Mouse (Mus musculus) forebrain, embryonic 15.5 days (tissue): ENCODE data around the gene Phf6. TPM values are rescaled to one million over a fixed set of nuclear protein-coding genes. Genes with fewer than 3 reads are reported as not detected.
A peak's percentile ranks its signal among the peaks of the same experiment; 100 is the strongest.
"Not testable (repeated sequence)": the region's sequence is repeated elsewhere in the genome, so short reads cannot be mapped to it uniquely, and the experiment has no call there.

Source experiments
- ATAC-seq: fragments of 200-750 bp; cut with Nextera tagmentation; replicated peaks from 2 replicates; pipeline ENCODE4 v1.8.0; 2017; ENCODE audit warnings: mild to moderate bottlenecking, moderate TSS enrichment, moderate library complexity
- H3K27ac ChIP-seq: fragments of 300-500 bp; sonication (generic); replicated peaks from 2 replicates; pipeline ENCODE4 v1.5.1; 2015; ENCODE audit warnings: mild to moderate bottlenecking, inconsistent platforms
- H3K27me3 ChIP-seq: fragments of 300-500 bp; sonication (generic); 2 replicates; pipeline ENCODE4 v1.6.1; 2015; ENCODE audit warnings: inconsistent platforms
- H3K36me3 ChIP-seq: fragments of 300-500 bp; sonication (generic); 2 replicates; pipeline ENCODE4 v1.6.1; 2015; ENCODE audit warnings: mild to moderate bottlenecking, inconsistent platforms
- H3K4me1 ChIP-seq: fragments of 300-500 bp; sonication (generic); 2 replicates; pipeline ENCODE4 v1.6.1; 2015; ENCODE audit warnings: inconsistent platforms
- H3K4me2 ChIP-seq: fragments of 300-500 bp; sonication (generic); replicated peaks from 2 replicates; pipeline ENCODE4 v1.6.1; 2015; ENCODE audit warnings: mild to moderate bottlenecking, inconsistent platforms
- H3K4me3 ChIP-seq: fragments of 300-500 bp; sonication (generic); 2 replicates; pipeline ENCODE4 v1.5.1; 2015; ENCODE audit warnings: mild to moderate bottlenecking, inconsistent platforms
- H3K9ac ChIP-seq: fragments of 300-500 bp; sonication (generic); replicated peaks from 2 replicates; pipeline ENCODE4 v1.6.1; 2015; ENCODE audit warnings: mild to moderate bottlenecking, inconsistent platforms
- H3K9me3 ChIP-seq: fragments of 300-500 bp; sonication (generic); 2 replicates; pipeline ENCODE4 v1.6.1; 2016; ENCODE audit warnings: inconsistent platforms
- WGBS: fragments of 180-500 bp; shearing (Covaris S2); methylation state at CpG from one replicate; pipeline ENCODE4 v1.1.7; 2015; ENCODE audit warnings: mixed read lengths; 5-methylcytosine and 5-hydroxymethylcytosine counted together
- polyA plus RNA-seq: library from polyadenylated mRNA; unstranded; fragments of >200 nt; fragmentation: Nextera tagmentation; extraction: Ambion mirVana; gene quantifications from 2 replicates; pipeline ENCODE4 v1.2.1, GENCODE M21; 2015

Phf6 gene
- polyA plus RNA-seq, 1 experiment from 2014 or later, result 97.5 TPM

DNA sequence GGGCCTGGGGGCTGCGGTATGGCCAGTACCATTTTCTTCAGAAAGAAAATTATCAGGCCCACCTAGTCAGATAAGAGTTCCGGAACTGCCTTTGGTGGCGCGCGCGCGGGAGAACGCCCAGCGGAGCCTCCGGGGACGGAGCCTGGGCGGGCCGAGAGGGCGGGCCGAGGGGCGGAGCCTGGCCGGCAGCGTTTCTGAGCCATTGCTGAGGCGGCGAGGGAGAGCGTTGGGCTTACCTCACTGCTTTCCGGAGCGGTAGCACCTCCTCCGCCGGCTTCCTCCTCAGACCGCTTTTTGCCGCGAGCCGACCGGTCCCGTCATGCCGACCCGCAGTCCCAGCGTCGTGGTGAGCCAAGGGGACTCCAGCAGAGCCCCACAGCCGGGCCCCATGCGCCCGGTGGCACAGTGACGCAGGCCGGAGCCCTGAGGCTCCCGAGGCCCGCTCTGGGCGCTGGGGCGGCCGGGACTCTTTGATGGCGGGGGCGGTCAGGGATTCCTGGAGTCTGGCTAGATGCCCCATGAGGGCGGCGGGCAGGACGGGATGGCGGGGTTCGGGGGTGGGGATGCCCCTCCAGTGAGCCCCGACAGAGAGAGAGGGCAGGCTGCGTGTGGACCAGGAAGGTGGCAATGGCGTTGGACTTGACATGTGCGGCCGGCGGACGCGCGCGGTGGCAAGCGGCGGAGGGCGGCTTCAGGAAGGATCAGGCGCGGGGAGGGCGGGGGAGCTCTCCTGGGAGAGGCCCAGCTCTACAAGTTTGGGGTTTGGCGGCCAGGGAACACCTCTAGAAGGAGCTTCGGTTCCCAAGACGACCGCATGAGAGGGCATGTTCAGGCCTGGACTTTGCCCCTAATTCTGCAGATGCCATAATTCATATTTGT is 76.1 kb downstream of the Phf6 start, which contains the start of gene Hprt:
TSS of gene Hprt (plus strand) at position 233 of the 879 bp plus-strand sequence.
- peak within 1 kb of the TSS; percentile 72 for H3K9ac ChIP-seq
- no peaks in the 10 kb centered on the region for H3K27me3 ChIP-seq
- ATAC-seq, result peak; percentile 99
- H3K27ac ChIP-seq, result peak within 1 kb of the TSS; percentile 91
- H3K4me1 ChIP-seq, result peaks cover 6% of the 10 kb centered on the region; the same call in 1 of the 2 replicates
- no peaks in the 10 kb centered on the region for H3K9me3 ChIP-seq
- peak within 1 kb of the TSS; percentile 70 for H3K4me3 ChIP-seq
- H3K4me2 ChIP-seq, result peak within 1 kb of the TSS; percentile 45
- 23% methylated on average over 69 of the region's 72 CpGs for WGBS
- no peaks in the 10 kb centered on the region for H3K36me3 ChIP-seq

DNA sequence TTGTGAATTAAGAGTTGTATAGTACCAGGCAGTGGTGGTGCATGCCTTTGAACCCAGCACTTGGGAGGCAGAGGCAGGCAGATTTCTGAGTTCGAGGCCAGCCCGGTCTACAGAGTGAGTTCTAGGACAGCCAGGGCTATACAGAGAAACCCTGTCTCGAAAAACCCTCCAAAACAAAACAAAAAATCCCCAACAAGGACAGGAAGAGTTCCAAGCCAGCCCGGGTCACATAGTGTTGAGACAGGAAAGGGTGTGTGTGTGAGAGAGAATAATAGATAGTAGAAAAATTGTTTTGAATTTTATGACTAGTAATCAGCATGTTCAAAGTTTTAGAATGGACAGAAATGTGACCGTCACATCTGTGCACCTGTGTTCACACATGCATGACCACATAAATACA is 82.7 kb downstream of the Phf6 start:
- ATAC-seq, result not testable (repeated sequence)
- 91% methylated on average over 5 of the region's 5 CpGs for WGBS

DNA sequence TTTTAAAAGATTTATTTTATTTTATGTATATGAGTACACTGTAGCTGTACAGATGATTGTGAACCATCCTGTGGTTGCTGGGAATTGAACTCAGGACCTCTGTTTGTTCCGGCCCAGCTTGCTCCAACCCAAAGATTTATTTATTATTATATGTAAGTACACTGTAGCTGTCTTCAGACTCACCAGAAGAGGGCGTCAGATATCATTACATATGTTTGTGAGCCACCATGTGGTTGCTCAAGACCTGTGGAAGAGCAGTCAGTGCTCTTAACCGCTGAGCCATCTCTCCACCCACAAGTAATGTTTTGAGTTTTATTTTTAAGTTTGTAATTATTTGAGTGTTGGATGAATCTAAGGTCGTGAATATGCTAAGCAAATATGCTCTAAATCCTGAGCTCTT is 92.8 kb downstream of the Phf6 start:
- H3K9ac ChIP-seq, ATAC-seq, H3K27ac ChIP-seq, H3K4me1 ChIP-seq, H3K36me3 ChIP-seq, H3K4me2 ChIP-seq, H3K9me3 ChIP-seq, H3K4me3 ChIP-seq, H3K27me3 ChIP-seq: not testable (repeated sequence)
- WGBS, result 62% methylated on average over 4 of the region's 4 CpGs

More for the DNA sequence above, 82.7 kb downstream of the Phf6 start:
- not testable (repeated sequence) for H3K9me3 ChIP-seq, H3K4me1 ChIP-seq, H3K27ac ChIP-seq, H3K27me3 ChIP-seq, H3K36me3 ChIP-seq, H3K4me2 ChIP-seq, H3K9ac ChIP-seq, H3K4me3 ChIP-seq

DNA sequence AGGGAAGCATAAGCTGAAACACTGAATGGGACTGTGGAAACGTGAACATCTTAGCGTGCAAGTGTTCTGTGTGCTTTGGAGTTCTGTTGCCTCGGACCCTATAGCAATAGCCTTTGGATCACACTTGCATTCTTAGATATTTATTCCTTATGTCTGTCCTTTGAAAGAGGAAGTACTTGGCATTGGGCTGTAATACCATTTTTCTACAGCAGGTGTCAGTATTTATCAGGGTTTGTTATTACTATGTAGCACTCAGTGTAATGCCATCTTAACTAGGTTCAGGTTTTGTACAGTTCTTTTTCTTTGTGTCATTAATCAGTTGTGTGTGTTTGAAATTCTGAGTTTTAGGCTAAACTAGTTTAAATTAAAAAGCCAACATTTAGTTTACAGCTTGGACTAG is 94.0 kb downstream of the Phf6 start:
- Histone ChIP-seq H3K9me3 (no peaks in the 10 kb centered on the region), H3K4me2 (no peak overlapping the region), H3K4me3 (no peak overlapping the region), H3K27me3 (no peaks in the 10 kb centered on the region), H3K27ac (no peak overlapping the region), H3K4me1 (no peaks in the 10 kb centered on the region), H3K36me3 (no peaks in the 10 kb centered on the region), H3K9ac (no peak overlapping the region)
- ATAC-seq, result peak; percentile 66; the same call in 1 of the 2 replicates
- 66% methylated on average over 3 of the region's 3 CpGs for WGBS

Other genes starting within 250 kb of the Phf6 start
- 2.3 and 3.0 TPM in 2 replicates for gene Ccdc160, start 121.1 kb upstream of the Phf6 start, polyA plus RNA-seq
- 85.4 and 86.5 TPM in 2 replicates for gene Hprt, start 75.9 kb downstream of the Phf6 start, polyA plus RNA-seq